Comparison of ENCODE assay signal across 19 mouse cellular contexts in the genomic region with DNA sequence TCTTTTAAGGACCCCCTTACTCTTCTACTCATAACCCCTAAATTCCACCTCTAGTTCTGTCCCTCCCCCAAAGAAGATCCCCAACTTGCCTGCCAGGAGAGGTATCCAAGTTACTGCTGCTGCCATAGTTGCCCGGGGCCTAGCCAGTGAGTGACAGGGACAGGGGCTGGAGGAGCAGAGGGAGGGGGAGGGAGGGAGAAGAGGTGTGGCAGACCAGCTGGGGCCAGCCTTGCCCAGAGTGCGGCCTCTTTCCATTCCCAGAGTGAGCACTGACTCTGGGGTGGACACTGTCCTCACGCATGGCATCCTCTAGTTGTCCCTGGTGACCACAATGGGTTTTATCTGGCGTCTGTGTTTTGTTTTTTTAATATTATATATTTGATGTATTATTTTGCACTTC. TPM values are rescaled to one million over a fixed set of nuclear protein-coding genes. Genes with fewer than 3 reads are reported as not detected.
DNase-seq lines count a peak whose midpoint lies in the region; ATAC-seq lines count a peak whose summit lies in the region.
"Had no signal": no experiment of that assay in that cellular context is flagged by ENCODE, and none has a peak within 500 bp of the region (broad histone marks: within the 10 kb centered on the region; RNA-seq: fewer than 3 reads in every experiment).

No protein-coding gene starts in this region.

- H3K36me3 ChIP-seq in heart, embryonic 10.5 days: no peaks in the 10 kb centered on the region
- no peaks in the 10 kb centered on the region for H3K36me3 ChIP-seq in embryonic facial prominence, embryonic 14.5 days (ENCODE audit: control insufficient read depth, insufficient read depth, low read length)
- H3K36me3 ChIP-seq in limb, embryonic 13.5 days: no peaks in the 10 kb centered on the region
- H3K36me3 ChIP-seq in midbrain, embryonic 10.5 days: no peaks in the 10 kb centered on the region
- H3K36me3 ChIP-seq: hindbrain, embryonic 15.5 days; liver, embryonic 12.5 days; stomach, embryonic 15.5 days had no signal

- H3K27me3 ChIP-seq in heart, embryonic 10.5 days (ENCODE audit: insufficient read depth, poor library complexity, severe bottlenecking): peaks cover 28% of the 10 kb centered on the region
- no peaks in the 10 kb centered on the region for H3K27me3 ChIP-seq in embryonic facial prominence, embryonic 14.5 days (replicated peaks; ENCODE audit: control insufficient read depth, insufficient read depth, low read length)
- H3K27me3 ChIP-seq in limb, embryonic 13.5 days: peaks cover 3% of the 10 kb centered on the region; the same call in 1 of the 2 replicates
- H3K27me3 ChIP-seq in midbrain, embryonic 10.5 days (ENCODE audit: low read depth, poor library complexity, severe bottlenecking): peaks cover 13% of the 10 kb centered on the region; the same call in 1 of the 2 replicates
- H3K27me3 ChIP-seq: stomach, embryonic 15.5 days had no signal

- 36% methylated on average over 4 of the region's 4 CpGs for WGBS in heart, embryonic 10.5 days
- 43% methylated on average over 4 of the region's 4 CpGs for WGBS in embryonic facial prominence, embryonic 14.5 days
- WGBS in limb, embryonic 13.5 days: 48% methylated on average over 4 of the region's 4 CpGs
- 51% methylated on average over 4 of the region's 4 CpGs for WGBS in midbrain, embryonic 10.5 days

- no peak for DNase-seq in heart, embryonic 10.5 days (ENCODE audit: low spot score)
- DNase-seq in heart, postnatal 25 days (ENCODE audit: low spot score): no peak
- no peak for DNase-seq in embryonic facial prominence, embryonic 14.5 days (ENCODE audit: low spot score)
- DNase-seq in gastrocnemius, postnatal 25 days: peak; percentile 79
- DNase-seq in layer of hippocampus, postnatal 10 days (ENCODE audit: low spot score in 2 of 2): no peak
- no peak for DNase-seq in midbrain, embryonic 10.5 days (ENCODE audit: low spot score)
- DNase-seq: kidney, adult 8-10 months; thymus, postnatal 14 days had no signal

- H3K4me3 ChIP-seq in heart, embryonic 10.5 days: peak overlapping the region; percentile 52
- H3K4me3 ChIP-seq in embryonic facial prominence, embryonic 14.5 days (ENCODE audit: low read depth, low read length): no peak overlapping the region
- H3K4me3 ChIP-seq in limb, embryonic 13.5 days: no peak overlapping the region
- no peak overlapping the region for H3K4me3 ChIP-seq in midbrain, embryonic 10.5 days
- H3K4me3 ChIP-seq: hindbrain, embryonic 15.5 days; liver, embryonic 12.5 days; stomach, embryonic 15.5 days had no signal

- H3K4me2 ChIP-seq in embryonic facial prominence, embryonic 14.5 days (ENCODE audit: low read depth, low read length): no peak overlapping the region
- no peak overlapping the region for H3K4me2 ChIP-seq in limb, embryonic 13.5 days (replicated peaks)
- H3K4me2 ChIP-seq: hindbrain, embryonic 15.5 days; liver, embryonic 12.5 days; midbrain, embryonic 11.5 days; stomach, embryonic 15.5 days had no signal

- peak; percentile 81 for ATAC-seq in embryonic facial prominence, embryonic 14.5 days (ENCODE audit: low read depth)
- ATAC-seq in limb, embryonic 13.5 days (ENCODE audit: low FRiP score, low read depth): peak; percentile 48; the same call in 1 of the 2 replicates
- ATAC-seq in inflammation-experienced regulatory T-cells, adult 6 months: no peak
- ATAC-seq: CD4-positive, CD25-positive, alpha-beta regulatory T cell, adult 4 months; liver, embryonic 12.5 days had no signal

- no peaks in the 10 kb centered on the region for H3K9me3 ChIP-seq in heart, embryonic 10.5 days
- no peaks in the 10 kb centered on the region for H3K9me3 ChIP-seq in embryonic facial prominence, embryonic 14.5 days (ENCODE audit: control insufficient read depth, low read length)
- no peaks in the 10 kb centered on the region for H3K9me3 ChIP-seq in limb, embryonic 13.5 days
- no peaks in the 10 kb centered on the region for H3K9me3 ChIP-seq in midbrain, embryonic 10.5 days (replicated peaks)
- H3K9me3 ChIP-seq: hindbrain, embryonic 15.5 days; liver, embryonic 12.5 days; stomach, embryonic 15.5 days had no signal

- intact Hi-C loops in heart, postnatal 25 days (cut with DNase I): no loop called here

- peaks cover 53% of the 10 kb centered on the region for H3K4me1 ChIP-seq in heart, embryonic 10.5 days
- H3K4me1 ChIP-seq in embryonic facial prominence, embryonic 14.5 days (ENCODE audit: control insufficient read depth, insufficient read depth, low read length): peaks cover 4% of the 10 kb centered on the region; the same call in 1 of the 2 replicates
- peaks cover 4% of the 10 kb centered on the region; the same call in 1 of the 2 replicates for H3K4me1 ChIP-seq in limb, embryonic 13.5 days
- H3K4me1 ChIP-seq in midbrain, embryonic 10.5 days: peaks cover 17% of the 10 kb centered on the region
- H3K4me1 ChIP-seq: stomach, embryonic 15.5 days had no signal

- peak overlapping the region; percentile 85 for H3K27ac ChIP-seq in heart, embryonic 10.5 days
- H3K27ac ChIP-seq in embryonic facial prominence, embryonic 14.5 days (replicated peaks; ENCODE audit: low read depth, low read length): no peak overlapping the region
- H3K27ac ChIP-seq in limb, embryonic 13.5 days: no peak overlapping the region
- no peak overlapping the region for H3K27ac ChIP-seq in midbrain, embryonic 10.5 days (replicated peaks)
- H3K27ac ChIP-seq: hindbrain, embryonic 15.5 days; liver, embryonic 12.5 days; stomach, embryonic 15.5 days had no signal

- no peak overlapping the region for H3K9ac ChIP-seq in embryonic facial prominence, embryonic 14.5 days (ENCODE audit: low read depth, low read length)
- 0 out of 2 replicates have a peak overlapping the region, but pooled peaks have one; percentile 21 for H3K9ac ChIP-seq in limb, embryonic 13.5 days
- H3K9ac ChIP-seq: hindbrain, embryonic 15.5 days; liver, embryonic 12.5 days; stomach, embryonic 15.5 days had no signal

RNA-seq across cellular contexts. Expression of a gene that starts 2.8 kb away (rescaled TPM):
- 12.5 and 25.8 TPM in 2 replicates for polyA plus RNA-seq in heart, embryonic 10.5 days (2016; fragmentation: Nextera tagmentation; extraction: Ambion mirVana)
- 100 to 1,000 TPM; 142 to 163 TPM for total RNA-seq in heart, postnatal 25 days (2021)
- 18.6 and 19.5 TPM in 2 replicates for polyA plus RNA-seq in embryonic facial prominence, embryonic 14.5 days (2014; fragmentation: Nextera tagmentation; extraction: Ambion mirVana)
- total RNA-seq in gastrocnemius, postnatal 25 days (2021): 100 to 1,000 TPM; 255 to 276 TPM
- 6.1 and 7.1 TPM in 2 replicates for polyA plus RNA-seq in limb, embryonic 13.5 days (2015; fragmentation: Nextera tagmentation; extraction: Ambion mirVana)
- total RNA-seq in layer of hippocampus, postnatal 10 days (2021): under 1 TPM; 0.66 to 0.78 TPM
- not detected for polyA plus RNA-seq in inflammation-experienced regulatory T-cells, adult 6 months (2017; shearing (Covaris generic))
- polyA plus RNA-seq in midbrain, embryonic 10.5 days (2016; fragmentation: Nextera tagmentation; extraction: Ambion mirVana): 0.20 TPM in 1 of 2 replicates, not detected in the other
- polyA plus RNA-seq: CD4-positive, CD25-positive, alpha-beta regulatory T cell, adult 4 months; midbrain, embryonic 11.5 days had no signal

RNA-seq across cellular contexts. Expression of a gene that starts 5.9 kb away (rescaled TPM):
- polyA plus RNA-seq in heart, embryonic 10.5 days (2016; fragmentation: Nextera tagmentation; extraction: Ambion mirVana): 0.22 TPM in 1 of 2 replicates, not detected in the other
- not detected for total RNA-seq in heart, postnatal 25 days (2021)
- polyA plus RNA-seq in embryonic facial prominence, embryonic 14.5 days (2014; fragmentation: Nextera tagmentation; extraction: Ambion mirVana): 0.25 and 0.61 TPM in 2 replicates
- not detected for total RNA-seq in gastrocnemius, postnatal 25 days (2021)
- polyA plus RNA-seq in limb, embryonic 13.5 days (2015; fragmentation: Nextera tagmentation; extraction: Ambion mirVana): not detected in 2 replicates
- not detected for total RNA-seq in layer of hippocampus, postnatal 10 days (2021)
- polyA plus RNA-seq in inflammation-experienced regulatory T-cells, adult 6 months (2017; shearing (Covaris generic)): not detected
- not detected in 2 replicates for polyA plus RNA-seq in midbrain, embryonic 10.5 days (2016; fragmentation: Nextera tagmentation; extraction: Ambion mirVana)
- total RNA-seq: adrenal gland, postnatal 4 days; left cerebral cortex, adult 8-10 months had no signal
- polyA plus RNA-seq: CD4-positive, CD25-positive, alpha-beta regulatory T cell, adult 4 months; hindbrain, embryonic 15.5 days; large intestine, adult 2 months; liver, embryonic 12.5 days; lung, embryonic 16.5 days; midbrain, embryonic 11.5 days; stomach, embryonic 15.5 days had no signal

RNA-seq across cellular contexts. Expression of a gene that starts 17.5 kb away (rescaled TPM):
- polyA plus RNA-seq in heart, embryonic 10.5 days (2016; fragmentation: Nextera tagmentation; extraction: Ambion mirVana): 8.5 and 12.5 TPM in 2 replicates
- 10 to 100 TPM; 45.5 to 52.6 TPM for total RNA-seq in heart, postnatal 25 days (2021)
- polyA plus RNA-seq in embryonic facial prominence, embryonic 14.5 days (2014; fragmentation: Nextera tagmentation; extraction: Ambion mirVana): 16.0 and 16.1 TPM in 2 replicates
- 10 to 100 TPM; 21.8 to 30.0 TPM for total RNA-seq in gastrocnemius, postnatal 25 days (2021)
- 11.4 and 11.8 TPM in 2 replicates for polyA plus RNA-seq in limb, embryonic 13.5 days (2015; fragmentation: Nextera tagmentation; extraction: Ambion mirVana)
- 100 to 1,000 TPM; 501 TPM for total RNA-seq in layer of hippocampus, postnatal 10 days (2021)
- polyA plus RNA-seq in inflammation-experienced regulatory T-cells, adult 6 months (2017; shearing (Covaris generic)): 10 to 100 TPM; 19.1 to 24.8 (median 24.8) TPM
- polyA plus RNA-seq in midbrain, embryonic 10.5 days (2016; fragmentation: Nextera tagmentation; extraction: Ambion mirVana): 8.6 and 9.0 TPM in 2 replicates

RNA-seq across cellular contexts. Expression of a gene that starts 36.4 kb away (rescaled TPM):
- polyA plus RNA-seq in heart, embryonic 10.5 days (2016; fragmentation: Nextera tagmentation; extraction: Ambion mirVana): 15.1 and 18.8 TPM in 2 replicates
- 1 to 10 TPM; 1.2 to 1.5 TPM for total RNA-seq in heart, postnatal 25 days (2021)
- polyA plus RNA-seq in embryonic facial prominence, embryonic 14.5 days (2014; fragmentation: Nextera tagmentation; extraction: Ambion mirVana): 21.9 and 29.0 TPM in 2 replicates
- under 1 TPM; 0.61 to 0.80 TPM for total RNA-seq in gastrocnemius, postnatal 25 days (2021)
- polyA plus RNA-seq in limb, embryonic 13.5 days (2015; fragmentation: Nextera tagmentation; extraction: Ambion mirVana): 37.2 and 37.7 TPM in 2 replicates
- 100 to 1,000 TPM; 107 TPM for total RNA-seq in layer of hippocampus, postnatal 10 days (2021)
- under 1 TPM; 0.18 to 0.61 (median 0.46) TPM for polyA plus RNA-seq in inflammation-experienced regulatory T-cells, adult 6 months (2017; shearing (Covaris generic))
- 40.8 and 58.6 TPM in 2 replicates for polyA plus RNA-seq in midbrain, embryonic 10.5 days (2016; fragmentation: Nextera tagmentation; extraction: Ambion mirVana)

RNA-seq across cellular contexts. Expression of a gene that starts 37.3 kb away (rescaled TPM):
- polyA plus RNA-seq in heart, embryonic 10.5 days (2016; fragmentation: Nextera tagmentation; extraction: Ambion mirVana): 146 and 311 TPM in 2 replicates
- total RNA-seq in heart, postnatal 25 days (2021): 100 to 1,000 TPM; 182 to 211 TPM
- 3,653 and 4,731 TPM in 2 replicates for polyA plus RNA-seq in embryonic facial prominence, embryonic 14.5 days (2014; fragmentation: Nextera tagmentation; extraction: Ambion mirVana)
- 1,000 to 10,000 TPM; 1,080 to 1,200 TPM for total RNA-seq in gastrocnemius, postnatal 25 days (2021)
- 1,007 and 1,170 TPM in 2 replicates for polyA plus RNA-seq in limb, embryonic 13.5 days (2015; fragmentation: Nextera tagmentation; extraction: Ambion mirVana)
- 10 to 100 TPM; 60.6 to 66.1 TPM for total RNA-seq in layer of hippocampus, postnatal 10 days (2021)
- under 1 TPM; 0.13 to 0.62 (median 0.15) TPM for polyA plus RNA-seq in inflammation-experienced regulatory T-cells, adult 6 months (2017; shearing (Covaris generic))
- polyA plus RNA-seq in midbrain, embryonic 10.5 days (2016; fragmentation: Nextera tagmentation; extraction: Ambion mirVana): 85.4 and 177 TPM in 2 replicates
